Mouse (Mus musculus): ENCODE results near the gene Ctbp2.

Ctbp2 gene

GRCm38 (mm10) chr7:133067321-133067841, 56.8 kb downstream of the Ctbp2 start:
- CTCF ChIA-PET: no interaction called here
- POLR2A ChIA-PET: interaction anchor here in 3 of 4 experiments (0.5 to 5.5 kb wide), 8 partner anchors 7 to 571 kb away, joined by 3 to 40 read pairs (median 5); partner anchors contain the start of gene Edrf1 (in 1 of the 3)

- POLR2A ChIA-PET: interaction anchor here in 1 of 4 experiments (1.7 kb wide), 1 partner anchor 35 kb away, joined by 4 read pairs; no protein-coding TSS in a partner anchor
- CTCF ChIA-PET: no interaction called here
These were observed 57.4 kb downstream of the Ctbp2 start for GRCm38 (mm10) chr7:133066776-133067175.

GRCm38 (mm10) chr7:133062055-133062454, 62.1 kb downstream of the Ctbp2 start:
- ChIA-PET CTCF (no interaction called here), POLR2A (interaction anchor here in 2 of 4 experiments (0.7 to 6.2 kb wide), 9 partner anchors 8 to 64 kb away, joined by 3 to 40 read pairs (median 4); no protein-coding TSS in a partner anchor)

GRCm38 (mm10) chr7:133060170-133060569, 64.0 kb downstream of the Ctbp2 start:
- CTCF ChIA-PET: no interaction called here
- POLR2A ChIA-PET: interaction anchor here in 3 of 4 experiments (0.6 to 6.2 kb wide), 18 partner anchors 9 to 589 kb away, joined by 3 to 40 read pairs (median 4); partner anchors contain the start of genes Ctbp2 (in 1 of the 3), Edrf1 (in 1 of the 3) and Fgfr2 (in 1 of the 3)

GRCm38 (mm10) chr7:133059517-133060104, 64.5 kb downstream of the Ctbp2 start:
- CTCF ChIA-PET: interaction anchor here in 2 of 4 experiments (0.6 to 1.5 kb wide), 2 partner anchors 11 to 24 kb away, joined by 3 to 4 read pairs; no protein-coding TSS in a partner anchor
- POLR2A ChIA-PET: interaction anchor here in 3 of 4 experiments (0.6 to 6.2 kb wide), 21 partner anchors 9 to 578 kb away, joined by 3 to 40 read pairs (median 4); partner anchors contain the start of genes Fgfr2 (in 2 of the 3) and Edrf1 (in 1 of the 3)

- ChIA-PET CTCF (interaction anchor here in 2 of 4 experiments (0.6 to 1.5 kb wide), 2 partner anchors 12 to 25 kb away, joined by 3 to 4 read pairs; no protein-coding TSS in a partner anchor), POLR2A (interaction anchor here in 2 of 4 experiments (0.7 to 6.2 kb wide), 24 partner anchors 8 to 256 kb away, joined by 3 to 40 read pairs (median 4); partner anchors contain the start of gene Fgfr2 (in 2 of the 2))
These were observed 65.0 kb downstream of the Ctbp2 start for GRCm38 (mm10) chr7:133059150-133059509.

- ChIA-PET POLR2A (interaction anchor here (0.6 to 6.2 kb wide), 28 partner anchors 11 to 256 kb away, joined by 3 to 40 read pairs (median 4); partner anchors contain the start of gene Fgfr2 (in 2 of the 4)), CTCF (interaction anchor here in 1 of 4 experiments (0.9 to 1.5 kb wide), 2 partner anchors 25 to 128 kb away, joined by 3 to 4 read pairs; no protein-coding TSS in a partner anchor)
These were observed 65.5 kb downstream of the Ctbp2 start for GRCm38 (mm10) chr7:133058496-133059149.

- CTCF ChIA-PET: no interaction called here
- POLR2A ChIA-PET: interaction anchor here in 1 of 4 experiments (0.8 to 1.2 kb wide), 3 partner anchors 10 to 50 kb away, joined by 3 to 4 read pairs (median 4); no protein-coding TSS in a partner anchor
These were observed 67.2 kb downstream of the Ctbp2 start for GRCm38 (mm10) chr7:133056924-133057323.

- ChIA-PET CTCF (interaction anchor here in 3 of 4 experiments (0.6 to 2.5 kb wide), 10 partner anchors 8 to 69 kb away, joined by 3 to 10 read pairs (median 3); partner anchors contain the start of gene Ctbp2 (in 1 of the 3)), POLR2A (interaction anchor here (0.6 to 4.2 kb wide), 15 partner anchors 8 to 93 kb away, joined by 3 to 14 read pairs (median 3); partner anchors contain the start of genes Ctbp2 (in 1 of the 4) and Fgfr2 (in 1 of the 4))
These were observed 69.7 kb downstream of the Ctbp2 start for GRCm38 (mm10) chr7:133054486-133054885.

- CTCF ChIA-PET: interaction anchor here in 3 of 4 experiments (0.6 to 2.5 kb wide), 6 partner anchors 9 to 80 kb away, joined by 3 to 10 read pairs (median 6); no protein-coding TSS in a partner anchor
- POLR2A ChIA-PET: interaction anchor here in 3 of 4 experiments (0.7 to 4.2 kb wide), 13 partner anchors 7 to 66 kb away, joined by 3 to 14 read pairs (median 4); no protein-coding TSS in a partner anchor
These were observed 70.4 kb downstream of the Ctbp2 start for GRCm38 (mm10) chr7:133053757-133054156.

GRCm38 (mm10) chr7:133052819-133053218, 71.3 kb downstream of the Ctbp2 start:
- POLR2A ChIA-PET: interaction anchor here in 2 of 4 experiments (0.8 to 4.2 kb wide), 11 partner anchors 10 to 67 kb away, joined by 3 to 14 read pairs (median 3); no protein-coding TSS in a partner anchor
- CTCF ChIA-PET: interaction anchor here in 1 of 4 experiments (0.8 to 2.5 kb wide), 3 partner anchors 8 to 81 kb away, joined by 3 to 10 read pairs (median 4); no protein-coding TSS in a partner anchor

- CTCF ChIA-PET: interaction anchor here in 1 of 4 experiments (0.6 kb wide), 1 partner anchor 18 kb away, joined by 7 read pairs; no protein-coding TSS in a partner anchor
- POLR2A ChIA-PET: interaction anchor here (0.9 to 2.7 kb wide), 8 partner anchors 10 to 588 kb away, joined by 3 to 7 read pairs (median 3); no protein-coding TSS in a partner anchor
These were observed 73.5 kb downstream of the Ctbp2 start for GRCm38 (mm10) chr7:133050681-133051080.

GRCm38 (mm10) chr7:133048085-133048630, 76.0 kb downstream of the Ctbp2 start:
- CTCF ChIA-PET: interaction anchor here in 1 of 4 experiments (0.7 kb wide), 1 partner anchor 144 kb away, joined by 3 read pairs; no protein-coding TSS in a partner anchor
- POLR2A ChIA-PET: interaction anchor here in 2 of 4 experiments (0.6 to 1.7 kb wide), 8 partner anchors 11 to 73 kb away, joined by 3 to 7 read pairs (median 5); no protein-coding TSS in a partner anchor

GRCm38 (mm10) chr7:133047287-133047686, 76.9 kb downstream of the Ctbp2 start:
- POLR2A ChIA-PET: interaction anchor here in 2 of 4 experiments (0.5 to 5.2 kb wide), 11 partner anchors 10 to 72 kb away, joined by 3 to 23 read pairs (median 5); no protein-coding TSS in a partner anchor
- CTCF ChIA-PET: interaction anchor here in 1 of 4 experiments (1.0 kb wide), 1 partner anchor 15 kb away, joined by 3 read pairs; no protein-coding TSS in a partner anchor

- ChIA-PET POLR2A (interaction anchor here in 2 of 4 experiments (0.5 to 5.2 kb wide), 11 partner anchors 8 to 79 kb away, joined by 3 to 23 read pairs (median 4); partner anchors contain the start of gene Ctbp2 (in 1 of the 2)), CTCF (interaction anchor here in 2 of 4 experiments (1.0 to 1.9 kb wide), 3 partner anchors 9 to 18 kb away, joined by 3 to 10 read pairs (median 4); no protein-coding TSS in a partner anchor)
These were observed 79.4 kb downstream of the Ctbp2 start for GRCm38 (mm10) chr7:133044721-133045120.

GRCm38 (mm10) chr7:133041784-133042183, 82.4 kb downstream of the Ctbp2 start:
- ChIA-PET POLR2A (interaction anchor here in 2 of 4 experiments (0.8 to 1.6 kb wide), 8 partner anchors 9 to 71 kb away, joined by 3 to 6 read pairs (median 4); no protein-coding TSS in a partner anchor), CTCF (interaction anchor here in 3 of 4 experiments (0.8 to 1.7 kb wide), 5 partner anchors 9 to 73 kb away, joined by 3 to 5 read pairs (median 3); no protein-coding TSS in a partner anchor)
